ENCODE assay signal across 11 mouse cellular contexts in the genomic region with DNA sequence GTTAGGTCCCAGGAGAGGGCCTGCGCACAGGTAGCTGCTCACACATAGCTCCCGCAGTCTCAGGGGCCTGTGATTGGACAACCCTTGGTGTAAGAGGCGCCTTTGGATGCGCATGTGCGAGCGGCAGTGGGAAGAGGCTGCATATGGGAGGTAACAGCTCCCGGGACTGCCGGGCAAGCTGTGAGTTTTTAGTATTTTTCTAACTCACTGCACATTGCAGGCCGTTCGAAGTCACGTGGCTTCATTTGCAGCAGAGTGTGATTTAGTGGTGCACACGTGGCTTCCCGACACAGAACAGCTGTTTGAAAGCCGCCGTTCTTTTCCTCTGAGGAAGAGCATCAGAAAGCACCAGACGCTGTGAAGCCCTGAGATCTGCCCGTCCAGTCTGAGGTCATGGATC.
DNase-seq lines count a peak whose midpoint lies in the region; ATAC-seq and TF ChIP-seq lines count a peak whose summit lies in the region.
"Had no signal": no experiment of that assay in that cellular context is flagged by ENCODE, and none has a peak within 500 bp of the region (broad histone marks: within the 10 kb centered on the region; RNA-seq: fewer than 3 reads in every experiment).

No protein-coding gene starts in this region.

- H3K27ac ChIP-seq in heart, embryonic 11.5 days (ENCODE audit: low read depth, low read length) = no peak overlapping the region
- peak overlapping the region; percentile 26 for H3K27ac ChIP-seq in cerebellum, adult 2 months (ENCODE audit: insufficient read depth, low read length)
- H3K27ac ChIP-seq in neural tube, embryonic 12.5 days = no peak overlapping the region
- H3K27ac ChIP-seq in gastrocnemius, adult 2 months = no peak overlapping the region
- H3K27ac ChIP-seq: embryonic facial prominence, embryonic 15.5 days; liver, embryonic 15.5 days had no signal

- intact Hi-C loops in gastrocnemius, adult 2 months (cut with DNase I) = no loop called here

- no peak overlapping the region for H3K4me3 ChIP-seq in heart, embryonic 11.5 days (ENCODE audit: low read depth, low read length)
- H3K4me3 ChIP-seq in cerebellum, adult 2 months (replicated peaks; ENCODE audit: insufficient read depth, low read depth, low read length) = peak overlapping the region; percentile 42
- no peak overlapping the region for H3K4me3 ChIP-seq in neural tube, embryonic 12.5 days
- no peak overlapping the region for H3K4me3 ChIP-seq in gastrocnemius, adult 2 months
- H3K4me3 ChIP-seq: embryonic facial prominence, embryonic 15.5 days; liver, embryonic 15.5 days had no signal

- no peak for ATAC-seq in heart, embryonic 11.5 days (replicated peaks; ENCODE audit: insufficient number of reproducible peaks, low FRiP score, low TSS enrichment)
- peak; percentile 74 for ATAC-seq in neural tube, embryonic 12.5 days (ENCODE audit: low FRiP score, low read depth)

- no peaks in the 10 kb centered on the region for H3K9me3 ChIP-seq in heart, embryonic 11.5 days (replicated peaks; ENCODE audit: control insufficient read depth, low read length)
- no peaks in the 10 kb centered on the region for H3K9me3 ChIP-seq in neural tube, embryonic 12.5 days
- H3K9me3 ChIP-seq: embryonic facial prominence, embryonic 15.5 days; liver, embryonic 15.5 days had no signal

- peaks cover 21% of the 10 kb centered on the region for H3K4me1 ChIP-seq in heart, embryonic 11.5 days (ENCODE audit: control insufficient read depth, insufficient read depth, low read length)
- H3K4me1 ChIP-seq in cerebellum, adult 2 months (ENCODE audit: control insufficient read depth, insufficient read depth, low read length) = peaks cover 3% of the 10 kb centered on the region
- H3K4me1 ChIP-seq in neural tube, embryonic 12.5 days = peaks cover 8% of the 10 kb centered on the region
- H3K4me1 ChIP-seq: liver, embryonic 15.5 days had no signal

- no peak overlapping the region for H3K9ac ChIP-seq in heart, embryonic 11.5 days (ENCODE audit: low read depth, low read length)
- no peak overlapping the region for H3K9ac ChIP-seq in neural tube, embryonic 12.5 days
- H3K9ac ChIP-seq: embryonic facial prominence, embryonic 15.5 days; liver, embryonic 15.5 days had no signal

- WGBS in heart, embryonic 11.5 days (ENCODE audit: insufficient replicate concordance) = 68% methylated on average over 17 of the region's 17 CpGs
- WGBS in cerebellum, adult 2 months = 38% methylated on average over 17 of the region's 17 CpGs
- WGBS in neural tube, embryonic 12.5 days = 61% methylated on average over 17 of the region's 17 CpGs

- H3K36me3 ChIP-seq in heart, embryonic 11.5 days (ENCODE audit: control insufficient read depth, insufficient read depth, low read length) = no peaks in the 10 kb centered on the region
- H3K36me3 ChIP-seq in neural tube, embryonic 12.5 days = no peaks in the 10 kb centered on the region
- H3K36me3 ChIP-seq: embryonic facial prominence, embryonic 15.5 days had no signal

- no peak for TF ChIP-seq CTCF in cerebellum, adult 2 months (IDR thresholded peaks at IDR 0.05; ENCODE audit: borderline replicate concordance, insufficient read depth, low read depth, low read length)
- TF ChIP-seq CTCF in gastrocnemius, adult 2 months (IDR thresholded peaks at IDR 0.05) = no peak

- H3K27me3 ChIP-seq in heart, embryonic 11.5 days (ENCODE audit: control insufficient read depth, insufficient read depth, low read length) = no peaks in the 10 kb centered on the region
- H3K27me3 ChIP-seq in cerebellum, adult 2 months (ENCODE audit: control insufficient read depth, insufficient read depth, low read length) = no peaks in the 10 kb centered on the region
- no peaks in the 10 kb centered on the region for H3K27me3 ChIP-seq in neural tube, embryonic 12.5 days (replicated peaks)
- H3K27me3 ChIP-seq: CH12.LX; embryonic facial prominence, embryonic 15.5 days; liver, embryonic 15.5 days had no signal

- TF ChIP-seq POLR2A in cerebellum, adult 2 months (IDR thresholded peaks at IDR 0.05; ENCODE audit: borderline replicate concordance, insufficient read depth, low read length) = peak; percentile 8; the same call in 1 of the 2 replicates

- no peak overlapping the region for H3K4me2 ChIP-seq in heart, embryonic 11.5 days
- H3K4me2 ChIP-seq in neural tube, embryonic 12.5 days (replicated peaks) = peak overlapping the region; percentile 33
- H3K4me2 ChIP-seq: embryonic facial prominence, embryonic 15.5 days; liver, embryonic 15.5 days had no signal

- peak; percentile 93 for DNase-seq in heart, adult 11 months
- DNase-seq in cerebellum, adult 2 months = peak; percentile 59 to 67
- peak; percentile 32 to 37 for DNase-seq in kidney, postnatal 36 days
- no peak for DNase-seq in gastrocnemius, adult 8-10 months (ENCODE audit: low spot score in 2 of 2)
- DNase-seq in gastrocnemius, adult 2 months = no peak
- no peak for DNase-seq in B cell, adult 2 months

Comparison
In these comparisons a context has a peak if more than half of its experiments do, and no peak if none do; other contexts are left out.
1. DNase-seq: peak in heart, adult 11 months (single experiment), cerebellum, adult 2 months (2 of 2) and kidney, postnatal 36 days (2 of 2); none in gastrocnemius, adult 8-10 months (0 of 2), gastrocnemius, adult 2 months (single experiment) and B cell, adult 2 months (0 of 2).